Mouse (Mus musculus) intestine, postnatal 0 days (tissue): ENCODE data around the gene Adarb1. TPM values are rescaled to one million over a fixed set of nuclear protein-coding genes. Genes with fewer than 3 reads are reported as not detected.

Experiments used
- ATAC-seq: fragments of 200-750 bp; cut with Nextera tagmentation; 2 replicates; pipeline ENCODE4 v1.8.0; 2017; ENCODE audit warnings: mild to moderate bottlenecking, moderate TSS enrichment, moderate library complexity
- H3K27ac ChIP-seq: fragments of 300-500 bp; sonication (generic); 2 replicates; pipeline ENCODE4 v1.5.1; 2014; ENCODE audit warnings: mild to moderate bottlenecking, low read depth, low read length, moderate library complexity
- H3K27me3 ChIP-seq: fragments of 300-500 bp; sonication (generic); replicated peaks from 2 replicates; pipeline ENCODE4 v1.6.1; 2014; ENCODE audit warnings: low read length, mixed read lengths; ENCODE audit not compliant: control insufficient read depth, insufficient read depth
- H3K36me3 ChIP-seq: fragments of 300-500 bp; sonication (generic); 2 replicates; pipeline ENCODE4 v1.6.1; 2014; ENCODE audit warnings: mild to moderate bottlenecking, moderate library complexity; ENCODE audit not compliant: control insufficient read depth, insufficient read depth
- H3K4me1 ChIP-seq: fragments of 300-500 bp; sonication (generic); replicated peaks from 2 replicates; pipeline ENCODE4 v1.6.1; 2014; ENCODE audit warnings: antibody characterized with exemption, low read length, mixed read lengths; ENCODE audit not compliant: control insufficient read depth, insufficient read depth
- H3K4me2 ChIP-seq: fragments of 300-500 bp; sonication (generic); replicated peaks from 2 replicates; pipeline ENCODE4 v1.6.1; 2014; ENCODE audit warnings: low read depth, mild to moderate bottlenecking, moderate library complexity
- H3K4me3 ChIP-seq: fragments of 300-500 bp; sonication (generic); 2 replicates; pipeline ENCODE4 v1.5.1; 2014; ENCODE audit warnings: low read depth, low read length
- H3K9ac ChIP-seq: fragments of 300-500 bp; sonication (generic); 2 replicates; pipeline ENCODE4 v1.6.1; 2014; ENCODE audit warnings: mild to moderate bottlenecking, low read depth, low read length
- H3K9me3 ChIP-seq: fragments of 300-500 bp; sonication (generic); 2 replicates; pipeline ENCODE4 v1.6.1; 2016; ENCODE audit warnings: mixed run types; ENCODE audit not compliant: control insufficient read depth
- CTCF ChIP-seq: sonication (generic); IDR thresholded peaks from 2 replicates; pipeline ENCODE4 v1.5.1; 2016; ENCODE audit warnings: low read depth, mild to moderate bottlenecking, control low read depth, antibody characterized with exemption, moderate library complexity
- whole genome bisulfite sequencing: fragments of 180-500 bp; shearing (Covaris S2); extraction: QIAGEN DNeasy Blood & Tissue Kit; methylation state at CpG from one replicate; pipeline ENCODE4 v1.1.7; 2014; 5-methylcytosine and 5-hydroxymethylcytosine counted together
- polyA plus RNA-seq: library from polyadenylated mRNA; unstranded; fragments of >200 nt; fragmentation: Nextera tagmentation; extraction: Ambion mirVana; gene quantifications from 2 replicates; pipeline ENCODE4 v1.2.1, GENCODE M21; 2015

The Adarb1 gene
- polyA plus RNA-seq, 1 experiment from 2014 or later = 1.5 TPM

- no peak for TF ChIP-seq CTCF
- Histone ChIP-seq H3K4me1 (no peaks in the 10 kb centered on the region), H3K9ac (no peak overlapping the region), H3K9me3 (no peaks in the 10 kb centered on the region), H3K27ac (no peak overlapping the region; the same call in 1 of the 2 replicates), H3K4me3 (no peak overlapping the region), H3K36me3 (no peaks in the 10 kb centered on the region), H3K27me3 (no peaks in the 10 kb centered on the region), H3K4me2 (no peak overlapping the region)
- ATAC-seq = no peak
- 60% methylated on average over 6 of the region's 6 CpGs for WGBS
These were observed 20.9 kb downstream of the Adarb1 start for GRCm38 (mm10) chr10:77397056-77397642.

DNA sequence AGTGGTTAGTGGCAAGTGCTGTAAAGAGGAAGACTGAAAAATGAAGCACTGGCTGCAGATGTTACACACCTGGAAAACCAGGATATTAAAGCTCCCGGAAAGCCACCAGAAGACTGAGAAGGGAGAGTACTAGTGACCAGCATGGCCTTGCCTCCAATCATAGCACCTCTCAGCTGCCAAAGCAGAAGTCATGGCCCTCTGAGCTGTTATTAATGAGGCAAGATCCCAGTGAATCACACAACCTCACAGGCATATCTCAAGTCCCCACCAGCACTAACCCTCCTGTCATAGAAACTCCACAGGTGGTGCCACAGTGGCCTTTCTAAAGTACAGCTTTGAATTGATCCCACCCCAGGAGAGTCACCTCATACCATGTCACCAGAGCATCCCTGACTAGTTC lies 22.1 kb downstream of the Adarb1 start:
- Histone ChIP-seq H3K36me3 (no peaks in the 10 kb centered on the region), H3K4me3 (no peak overlapping the region), H3K27me3 (no peaks in the 10 kb centered on the region), H3K9me3 (no peaks in the 10 kb centered on the region), H3K27ac (no peak overlapping the region), H3K9ac (no peak overlapping the region), H3K4me1 (no peaks in the 10 kb centered on the region), H3K4me2 (no peak overlapping the region)
- ATAC-seq = no peak
- WGBS = 94% methylated on average over 1 of the region's 1 CpGs
- no peak for TF ChIP-seq CTCF

- Histone ChIP-seq H3K9me3 (no peaks in the 10 kb centered on the region), H3K4me1 (no peaks in the 10 kb centered on the region), H3K27ac (no peak overlapping the region), H3K36me3 (no peaks in the 10 kb centered on the region), H3K4me3 (no peak overlapping the region), H3K9ac (no peak overlapping the region), H3K27me3 (no peaks in the 10 kb centered on the region), H3K4me2 (no peak overlapping the region)
- no peak for ATAC-seq
- WGBS = 79% methylated on average over 6 of the region's 6 CpGs
- TF ChIP-seq CTCF = no peak
These were observed 27.0 kb downstream of the Adarb1 start for GRCm38 (mm10) chr10:77391072-77391471.

DNA sequence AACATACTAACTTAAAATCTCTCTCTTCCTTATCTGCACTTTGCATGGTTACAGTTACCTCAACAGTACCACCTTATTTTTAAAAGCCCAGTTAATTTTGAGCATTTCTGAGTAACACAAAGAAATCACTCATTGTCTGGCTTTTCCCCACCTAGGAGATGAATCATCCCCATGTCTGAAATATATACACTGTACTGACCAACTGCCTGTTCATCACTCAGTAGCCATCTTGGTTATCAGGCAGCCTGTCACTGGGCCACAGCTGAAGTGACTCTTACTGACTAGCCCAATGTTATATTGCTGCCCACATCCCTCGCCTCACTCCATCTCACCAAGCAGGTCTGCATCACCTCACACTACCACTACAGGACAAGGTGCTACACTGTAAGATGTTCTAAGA lies 30.5 kb downstream of the Adarb1 start:
- no peaks in the 10 kb centered on the region for H3K9me3 ChIP-seq
- H3K4me3 ChIP-seq = no peak overlapping the region
- TF ChIP-seq CTCF = no peak
- H3K27ac ChIP-seq = no peak overlapping the region
- no peak for ATAC-seq
- H3K36me3 ChIP-seq = no peaks in the 10 kb centered on the region
- H3K9ac ChIP-seq = no peak overlapping the region
- H3K4me1 ChIP-seq = no peaks in the 10 kb centered on the region
- H3K27me3 ChIP-seq = no peaks in the 10 kb centered on the region
- 90% methylated on average over 1 of the region's 1 CpGs for WGBS
- no peak overlapping the region for H3K4me2 ChIP-seq

DNA sequence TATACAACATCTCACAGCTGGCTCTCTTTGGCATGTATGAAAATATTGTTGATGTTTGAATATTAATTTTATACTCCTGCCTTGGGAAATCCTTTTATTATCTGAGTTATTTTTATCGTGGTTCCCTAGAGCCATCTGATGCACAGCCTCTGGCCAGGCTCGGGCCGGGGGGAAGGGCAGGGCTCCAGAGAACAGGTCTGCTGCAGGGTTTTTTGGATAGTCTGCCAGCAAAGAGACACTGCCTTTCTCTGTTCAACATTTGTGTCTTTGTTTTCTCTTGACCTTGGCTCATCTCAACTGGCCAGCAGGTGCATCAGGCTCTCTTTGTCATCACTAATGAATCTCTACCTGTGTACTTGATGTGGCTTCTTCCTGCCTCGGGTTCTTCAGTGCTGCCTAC lies 32.3 kb downstream of the Adarb1 start:
- H3K9me3 ChIP-seq = no peaks in the 10 kb centered on the region
- TF ChIP-seq CTCF = no peak
- H3K27me3 ChIP-seq = no peaks in the 10 kb centered on the region
- ATAC-seq = no peak
- no peak overlapping the region for H3K9ac ChIP-seq
- H3K27ac ChIP-seq = no peak overlapping the region
- H3K4me2 ChIP-seq = no peak overlapping the region
- no peaks in the 10 kb centered on the region for H3K36me3 ChIP-seq
- H3K4me1 ChIP-seq = no peaks in the 10 kb centered on the region
- 66% methylated on average over 4 of the region's 4 CpGs for WGBS
- no peak overlapping the region for H3K4me3 ChIP-seq

DNA sequence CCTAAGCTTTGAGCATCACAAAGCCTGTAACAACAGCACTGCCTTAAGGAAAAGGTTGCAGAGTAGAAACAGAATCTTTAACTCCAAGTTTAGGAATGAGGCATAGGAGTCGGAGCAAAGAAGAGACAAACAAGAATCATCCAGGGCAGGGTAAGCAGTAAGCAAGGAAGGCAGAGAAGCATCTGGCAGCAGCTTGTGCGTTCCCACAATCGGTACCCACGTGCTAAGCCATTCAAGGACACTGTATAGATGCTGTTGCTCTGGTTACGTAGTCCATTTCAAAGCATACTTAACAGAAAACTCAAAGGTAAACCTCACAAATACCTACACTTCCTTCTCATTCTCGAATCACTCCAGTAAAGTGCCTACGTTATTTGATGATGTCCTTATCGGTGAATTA lies 35.0 kb downstream of the Adarb1 start:
- Histone ChIP-seq H3K9ac (no peak overlapping the region), H3K4me1 (no peaks in the 10 kb centered on the region), H3K4me3 (no peak overlapping the region), H3K27me3 (no peaks in the 10 kb centered on the region), H3K9me3 (no peaks in the 10 kb centered on the region), H3K4me2 (no peak overlapping the region), H3K27ac (no peak overlapping the region), H3K36me3 (no peaks in the 10 kb centered on the region)
- no peak for ATAC-seq
- 85% methylated on average over 8 of the region's 8 CpGs for WGBS
- TF ChIP-seq CTCF = no peak

GRCm38 (mm10) chr10:77381191-77381590 lies 36.9 kb downstream of the Adarb1 start:
- Histone ChIP-seq H3K9me3 (no peaks in the 10 kb centered on the region), H3K9ac (no peak overlapping the region), H3K36me3 (no peaks in the 10 kb centered on the region), H3K4me2 (no peak overlapping the region), H3K27me3 (no peaks in the 10 kb centered on the region), H3K4me3 (no peak overlapping the region), H3K4me1 (no peaks in the 10 kb centered on the region), H3K27ac (no peak overlapping the region)
- ATAC-seq = no peak
- WGBS = 49% methylated on average over 2 of the region's 2 CpGs
- TF ChIP-seq CTCF = no peak
